Mouse (Mus musculus) urinary bladder, adult 18-20 months (tissue): ENCODE data around the gene Nkd2.

Experiments
- DNase-seq, 2 experiments: peaks; one replicate each; pipeline ENCODE4 v3.0.0; 2022; ENCODE audit warnings: low spot score in 2 of 2, mixed read lengths in 2 of 2

The Nkd2 gene

DNA sequence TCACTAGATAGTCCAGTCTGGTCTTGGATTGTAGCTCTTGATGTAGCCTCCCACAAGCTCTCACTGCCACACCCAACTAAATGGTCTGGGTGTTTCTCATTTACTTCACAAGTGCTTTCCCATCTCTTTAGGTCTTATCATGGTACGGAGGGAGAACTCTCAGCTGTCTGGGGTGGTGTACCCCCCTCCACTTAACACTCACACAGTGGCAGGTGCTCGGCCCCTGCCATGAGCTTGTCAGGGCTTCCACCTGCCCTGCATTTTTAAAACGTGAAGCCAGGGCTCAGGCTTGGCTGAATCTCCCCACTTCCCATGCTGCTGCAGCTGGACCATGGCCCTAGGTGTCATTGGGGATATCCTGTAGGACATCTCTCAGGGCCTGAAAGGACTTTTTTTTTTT, 28.5 kb downstream of the Nkd2 start:
- no peak for DNase-seq

DNA sequence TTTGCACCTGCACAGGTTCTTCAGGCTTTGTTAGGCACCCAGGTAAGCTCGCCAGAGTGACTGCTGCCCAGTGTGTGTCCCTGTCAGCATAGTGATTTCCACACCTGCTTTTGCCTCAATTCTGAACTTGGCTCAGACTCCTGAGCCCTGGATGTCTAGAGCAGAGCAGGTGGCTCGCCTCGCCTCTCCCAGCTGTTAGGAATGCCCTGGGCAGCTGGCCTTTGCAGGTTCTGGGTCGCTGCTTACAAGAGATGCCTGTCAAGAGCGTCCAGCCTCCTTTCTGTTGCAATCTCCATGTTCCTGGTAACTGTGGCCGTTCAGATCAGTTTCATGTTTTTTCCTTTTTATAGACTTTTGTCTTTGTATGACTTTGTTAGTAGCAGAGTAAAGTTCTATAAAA, 31.1 kb downstream of the Nkd2 start:
- no peak for DNase-seq

GRCm38 (mm10) chr13:73814181-73814580, 33.2 kb downstream of the Nkd2 start:
- DNase-seq: no peak

- DNase-seq: no peak
These were observed 34.5 kb downstream of the Nkd2 start for GRCm38 (mm10) chr13:73812936-73813335.

DNA sequence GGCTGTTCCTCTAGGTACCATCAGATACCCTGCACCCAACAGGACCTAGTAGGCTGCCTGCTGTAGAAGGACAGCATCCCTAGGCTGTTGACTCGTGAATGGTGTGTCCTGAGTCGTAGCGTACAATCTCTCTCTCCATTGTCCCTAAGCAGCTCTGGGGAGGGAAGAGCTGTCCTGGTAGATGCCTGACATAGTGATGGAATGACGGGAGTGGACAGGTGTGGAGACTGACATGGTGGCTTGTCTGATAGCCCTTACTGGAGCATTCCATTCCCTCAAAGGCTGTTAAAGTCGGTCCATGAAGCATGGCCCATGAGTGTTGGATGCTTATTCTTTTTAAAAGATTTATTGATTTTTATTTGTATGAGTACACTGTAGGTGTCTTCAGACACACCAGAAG, 42.5 kb downstream of the Nkd2 start:
- no peak for DNase-seq

- peak; percentile 19 to 56 for DNase-seq
These were observed 43.8 kb downstream of the Nkd2 start for GRCm38 (mm10) chr13:73803450-73804178.

- no peak for DNase-seq
These were observed 48.3 kb downstream of the Nkd2 start for GRCm38 (mm10) chr13:73799110-73799509.

DNA sequence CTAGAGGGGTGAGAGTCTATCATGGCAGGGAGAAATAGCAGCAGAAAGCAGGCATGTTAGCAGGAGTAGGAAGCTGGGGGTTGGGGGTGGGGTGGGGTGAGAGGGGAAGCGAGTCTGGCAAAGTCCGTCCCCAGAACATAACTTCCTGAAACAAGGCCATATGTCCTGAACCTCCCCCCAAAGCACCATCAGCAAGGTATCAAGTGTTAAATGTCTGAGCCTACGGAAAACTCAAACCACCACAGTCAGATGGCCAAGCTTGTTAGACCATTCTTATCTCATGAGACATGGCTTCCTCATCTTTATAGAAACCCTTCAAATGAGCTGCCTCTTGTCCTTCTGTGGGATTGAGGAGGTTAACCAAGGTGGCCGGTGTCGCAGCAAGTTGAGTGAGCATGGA, 54.3 kb downstream of the Nkd2 start:
- no peak for DNase-seq

DNA sequence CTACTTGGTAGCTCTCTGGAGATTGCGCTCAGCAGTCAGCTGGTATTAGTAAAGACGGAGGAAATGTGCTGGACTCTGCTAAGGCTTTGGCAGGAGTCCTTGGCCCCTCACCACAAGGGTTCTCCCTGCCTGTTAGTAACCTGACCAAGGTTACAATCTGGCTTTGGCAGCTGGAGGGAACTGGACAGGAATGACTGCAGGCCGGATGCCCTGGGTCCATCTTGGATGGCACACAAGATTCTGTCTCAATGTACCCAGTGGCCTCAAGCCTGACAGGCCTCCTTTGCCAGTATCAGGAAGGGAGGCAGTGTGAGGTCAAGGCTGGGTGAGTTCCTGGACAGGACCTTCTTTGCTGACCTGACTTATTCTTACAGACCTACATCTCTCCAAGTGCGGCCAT, 55.3 kb downstream of the Nkd2 start:
- DNase-seq: no peak

DNA sequence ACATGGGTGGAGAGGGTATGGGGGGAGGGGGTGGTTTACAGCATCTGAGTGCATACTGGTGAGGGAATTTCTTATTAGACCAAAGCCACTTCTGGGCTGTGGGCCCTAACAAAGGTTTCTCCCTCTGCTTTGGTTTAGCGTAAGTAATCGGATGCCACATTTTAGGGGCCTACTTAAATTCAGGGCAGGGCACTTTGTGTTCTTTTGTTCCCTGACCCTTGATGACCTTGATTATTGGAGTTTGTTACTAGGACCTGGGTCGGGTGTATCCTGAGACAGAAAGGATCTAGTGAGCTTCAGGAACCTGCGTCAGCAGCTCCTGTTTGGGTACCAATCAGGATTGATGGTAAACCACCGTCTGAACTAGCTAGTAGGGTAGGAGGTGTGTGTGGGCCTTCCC, 64.9 kb downstream of the Nkd2 start:
- no peak for DNase-seq

- no peak for DNase-seq
These were observed 69.9 kb downstream of the Nkd2 start for GRCm38 (mm10) chr13:73777578-73777977.

- no peak for DNase-seq
These were observed 71.6 kb downstream of the Nkd2 start for GRCm38 (mm10) chr13:73775786-73776185.

GRCm38 (mm10) chr13:73773519-73774205, 73.8 kb downstream of the Nkd2 start:
- DNase-seq: peak in 1 of 2 experiments; percentile 48

GRCm38 (mm10) chr13:73772655-73773054, 74.8 kb downstream of the Nkd2 start:
- DNase-seq: no peak

- no peak for DNase-seq
These were observed 76.3 kb downstream of the Nkd2 start for GRCm38 (mm10) chr13:73771131-73771530.

GRCm38 (mm10) chr13:73769916-73770682, 77.3 kb downstream of the Nkd2 start:
- DNase-seq: no peak
